Mouse (Mus musculus) right cerebral cortex, postnatal 4 days (tissue): Measurements from ENCODE around the gene Neb.

ENCODE experiments used
- DNase-seq: peaks from one replicate; pipeline ENCODE4 v3.0.0-alpha.2; 2022

Neb gene

GRCm38 (mm10) chr2:52304554-52304953 lies 73.7 kb downstream of the Neb start:
- DNase-seq: no peak

GRCm38 (mm10) chr2:52303405-52303804 lies 74.9 kb downstream of the Neb start:
- no peak for DNase-seq

- no peak for DNase-seq
These were observed 80.3 kb downstream of the Neb start for GRCm38 (mm10) chr2:52297969-52298368.

GRCm38 (mm10) chr2:52296779-52297178 lies 81.5 kb downstream of the Neb start:
- no peak for DNase-seq

- DNase-seq: no peak
These were observed 90.8 kb downstream of the Neb start for GRCm38 (mm10) chr2:52287436-52287835.

- DNase-seq: no peak
These were observed 91.9 kb downstream of the Neb start for GRCm38 (mm10) chr2:52286421-52286820.

- no peak for DNase-seq
These were observed 106.1 kb downstream of the Neb start for GRCm38 (mm10) chr2:52272146-52272545.

GRCm38 (mm10) chr2:52270911-52271310 lies 107.4 kb downstream of the Neb start:
- no peak for DNase-seq

GRCm38 (mm10) chr2:52262149-52262548 lies 116.1 kb downstream of the Neb start:
- peak; percentile 29 for DNase-seq

- no peak for DNase-seq
These were observed 126.2 kb downstream of the Neb start for GRCm38 (mm10) chr2:52252037-52252436.

GRCm38 (mm10) chr2:52248316-52248826 lies 129.9 kb downstream of the Neb start:
- no peak for DNase-seq

- DNase-seq: no peak
These were observed 133.2 kb downstream of the Neb start for GRCm38 (mm10) chr2:52245091-52245490.

GRCm38 (mm10) chr2:52242691-52243090 lies 135.6 kb downstream of the Neb start:
- DNase-seq: no peak

- DNase-seq: no peak
These were observed 140.4 kb downstream of the Neb start for GRCm38 (mm10) chr2:52237892-52238291.

GRCm38 (mm10) chr2:52227584-52227983 lies 150.7 kb downstream of the Neb start:
- no peak for DNase-seq

- DNase-seq: no peak
These were observed 153.9 kb downstream of the Neb start for GRCm38 (mm10) chr2:52224366-52224765.

- no peak for DNase-seq
These were observed 158.2 kb downstream of the Neb start for GRCm38 (mm10) chr2:52220074-52220473.

- no peak for DNase-seq
These were observed 162.3 kb downstream of the Neb start for GRCm38 (mm10) chr2:52215945-52216344.

GRCm38 (mm10) chr2:52212561-52212961 lies 165.7 kb downstream of the Neb start:
- DNase-seq: no peak

GRCm38 (mm10) chr2:52211358-52211899 lies 166.8 kb downstream of the Neb start:
- DNase-seq: no peak

GRCm38 (mm10) chr2:52210685-52211084 lies 167.6 kb downstream of the Neb start:
- no peak for DNase-seq

- DNase-seq: no peak
These were observed 173.3 kb downstream of the Neb start for GRCm38 (mm10) chr2:52204992-52205391.

GRCm38 (mm10) chr2:52193629-52194028 lies 184.6 kb downstream of the Neb start:
- DNase-seq: no peak

GRCm38 (mm10) chr2:52179678-52180077 lies 198.6 kb downstream of the Neb start:
- no peak for DNase-seq

- no peak for DNase-seq
These were observed 200.5 kb downstream of the Neb start for GRCm38 (mm10) chr2:52177726-52178125.
